Mouse (Mus musculus) natural killer cell, adult 2 months (primary cell): ENCODE measurements around the gene Lrrc29.
A peak's percentile ranks its signal among the peaks of the same experiment; 100 is the strongest.

Experiments used
- DNase-seq, 2 experiments: peaks; one replicate each; pipeline ENCODE4 v3.0.0; 2022; ENCODE audit warnings: low spot score in 2 of 2

Lrrc29 gene

GRCm38 (mm10) chr8:105265128-105265527 lies 61.0 kb downstream of the Lrrc29 start:
- peak; percentile 74 to 77 for DNase-seq

GRCm38 (mm10) chr8:105264024-105264982 lies 61.8 kb downstream of the Lrrc29 start, which contains the start of the genes Tradd and Fbxl8:
TSS of gene Tradd (minus strand) at chr8:105264609.
TSS of gene Fbxl8 (plus strand) at chr8:105264648.
- DNase-seq = peak; percentile 61 to 65

GRCm38 (mm10) chr8:105263244-105263912 lies 62.7 kb downstream of the Lrrc29 start:
- no peak for DNase-seq
